Mouse (Mus musculus) C2C12 (cell line): ENCODE data around the gene Slco3a1. TPM values are rescaled to one million over a fixed set of nuclear protein-coding genes. Genes with fewer than 3 reads are reported as not detected.

Source experiments
- H3K27me3 ChIP-seq: one replicate; pipeline ENCODE4 v1.6.1; 2011; ENCODE audit not compliant: control insufficient read depth, insufficient read depth, insufficient read length
- H3K36me3 ChIP-seq: one replicate; pipeline ENCODE4 v1.6.1; 2011; ENCODE audit not compliant: control insufficient read depth, insufficient read depth
- H3K4me3 ChIP-seq: one replicate; pipeline ENCODE4 v1.5.1; 2011; ENCODE audit warnings: mild to moderate bottlenecking, control low read depth; ENCODE audit not compliant: poor library complexity, insufficient read depth, severe bottlenecking
- H3K79me2 ChIP-seq: one replicate; pipeline ENCODE4 v1.6.1; 2011; ENCODE audit not compliant: control insufficient read depth, insufficient read depth
- H3K79me3 ChIP-seq: one replicate; pipeline ENCODE4 v1.6.1; 2011; ENCODE audit warnings: low read depth, control low read depth
- H3ac ChIP-seq: one replicate; pipeline ENCODE3; 2011; ENCODE audit warnings: low read depth; ENCODE audit not compliant: control insufficient read depth, insufficient read length
- CEBPB ChIP-seq: IDR thresholded peaks from one replicate; pipeline ENCODE4 v1.6.1; 2011; ENCODE audit warnings: low read depth, mild to moderate bottlenecking, control low read depth, moderate library complexity
- CTCF ChIP-seq: IDR thresholded peaks from one replicate; pipeline ENCODE4 v1.5.1; 2011; ENCODE audit not compliant: control insufficient read depth, insufficient read depth, insufficient read length
- FOSL1 ChIP-seq: IDR thresholded peaks from one replicate; pipeline ENCODE4 v1.8.0; 2011; ENCODE audit warnings: mild to moderate bottlenecking, low read length; ENCODE audit not compliant: poor library complexity, insufficient read depth, severe bottlenecking
- MAX ChIP-seq: IDR thresholded peaks from one replicate; pipeline ENCODE4 v1.6.1; 2011; ENCODE audit warnings: mild to moderate bottlenecking, control low read depth
- MYOD1 ChIP-seq: IDR thresholded peaks from one replicate; pipeline ENCODE4 v1.6.1; 2011; ENCODE audit warnings: low read depth; ENCODE audit not compliant: control insufficient read depth, insufficient read length
- MYOG ChIP-seq: IDR thresholded peaks from one replicate; pipeline ENCODE4 v1.6.1; 2011; ENCODE audit not compliant: control insufficient read depth, insufficient read length; ENCODE audit errors: extremely low read depth
- USF1 ChIP-seq: IDR thresholded peaks from one replicate; pipeline ENCODE4 v1.6.1; 2011; ENCODE audit warnings: low read depth, mild to moderate bottlenecking, control low read depth, moderate library complexity
- polyA plus RNA-seq: library from polyadenylated mRNA; unstranded; fragments of >200 nt; fragmentation: generic; extraction: Trizol; gene quantifications from one replicate; pipeline ENCODE4 v1.2.1, GENCODE M21; 2012; ENCODE audit warnings: missing spikeins

The Slco3a1 gene
- polyA plus RNA-seq, 1 experiment, result 15.1 TPM

DNA sequence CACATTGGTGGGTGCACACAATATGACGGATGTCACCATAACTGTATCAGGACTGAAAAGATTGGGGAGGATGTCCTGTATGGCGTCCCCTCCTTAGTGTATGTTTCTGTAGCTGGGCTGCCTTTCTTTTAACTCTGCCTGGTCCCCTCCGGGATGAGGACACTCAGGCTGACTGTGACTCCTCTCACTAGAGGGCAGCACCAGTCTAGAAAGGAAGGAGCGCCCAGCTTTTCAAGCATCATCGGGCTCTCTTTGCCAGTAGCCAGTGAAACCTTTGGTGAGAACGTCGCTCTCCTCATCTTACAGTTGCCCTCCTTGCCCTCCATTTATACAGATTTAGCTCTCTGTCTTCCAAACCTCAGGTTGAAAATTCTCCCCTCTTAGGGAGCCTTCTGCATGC lies 187.2 kb downstream of the Slco3a1 start:
- Histone ChIP-seq H3K79me3 (no peaks in the 10 kb centered on the region), H3K27me3 (no peaks in the 10 kb centered on the region), H3ac (no peak overlapping the region), H3K79me2 (no peaks in the 10 kb centered on the region), H3K36me3 (no peaks in the 10 kb centered on the region), H3K4me3 (no peak overlapping the region)
- TF ChIP-seq CTCF (peak; percentile 6), MYOD1 (no peak)

DNA sequence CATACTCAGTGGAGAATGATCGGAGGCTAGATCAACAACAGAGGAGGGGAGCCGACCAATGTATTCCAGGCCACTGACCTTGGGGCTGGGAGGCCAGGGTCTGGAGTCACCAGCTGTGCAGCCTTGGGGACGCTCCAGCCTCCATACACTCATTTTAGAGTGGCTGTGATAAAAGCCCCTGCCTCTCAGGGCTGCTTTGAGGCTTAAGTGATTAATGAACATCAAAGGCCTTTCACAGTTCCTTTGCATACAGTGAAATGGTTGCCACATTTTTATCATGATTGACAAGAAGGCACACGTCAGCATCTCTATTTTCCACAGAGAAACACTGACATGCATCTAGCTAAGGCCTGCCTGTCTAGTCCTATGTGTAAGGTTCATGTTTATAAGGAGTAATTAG lies 189.0 kb downstream of the Slco3a1 start:
- Histone ChIP-seq H3K79me2 (no peaks in the 10 kb centered on the region), H3K36me3 (no peaks in the 10 kb centered on the region), H3ac (no peak overlapping the region), H3K79me3 (no peaks in the 10 kb centered on the region), H3K4me3 (no peak overlapping the region), H3K27me3 (no peaks in the 10 kb centered on the region)
- TF ChIP-seq MYOG, result no peak
- no peak for TF ChIP-seq USF1
- no peak for TF ChIP-seq CEBPB
- no peak for TF ChIP-seq FOSL1
- TF ChIP-seq MAX, result no peak
- no peak for TF ChIP-seq CTCF
- no peak for TF ChIP-seq MYOD1

DNA sequence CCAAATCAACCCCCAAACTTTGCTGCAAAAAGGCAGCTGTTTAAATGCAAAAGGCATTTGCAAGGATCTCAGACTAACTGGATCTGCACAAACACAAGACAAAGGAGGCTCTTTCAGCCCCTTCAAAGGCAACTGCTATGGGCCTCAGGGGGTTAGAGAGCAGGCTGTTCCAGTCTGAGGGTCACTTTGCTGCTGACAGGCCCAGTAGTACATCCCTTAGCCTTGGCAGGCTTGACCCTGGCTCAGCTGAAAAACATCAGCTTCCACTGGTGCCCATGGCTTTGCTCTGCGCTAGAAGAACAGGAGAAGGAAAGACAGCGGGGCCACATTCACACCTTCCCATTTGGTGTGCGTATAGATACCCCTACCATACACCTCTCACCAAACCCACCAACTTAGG lies 189.6 kb downstream of the Slco3a1 start:
- H3ac ChIP-seq, result no peak overlapping the region
- no peaks in the 10 kb centered on the region for H3K27me3 ChIP-seq
- no peaks in the 10 kb centered on the region for H3K36me3 ChIP-seq
- H3K79me2 ChIP-seq, result no peaks in the 10 kb centered on the region
- H3K4me3 ChIP-seq, result no peak overlapping the region
- H3K79me3 ChIP-seq, result no peaks in the 10 kb centered on the region
- no peak for TF ChIP-seq CTCF
- no peak for TF ChIP-seq FOSL1
- TF ChIP-seq MYOD1, result no peak

DNA sequence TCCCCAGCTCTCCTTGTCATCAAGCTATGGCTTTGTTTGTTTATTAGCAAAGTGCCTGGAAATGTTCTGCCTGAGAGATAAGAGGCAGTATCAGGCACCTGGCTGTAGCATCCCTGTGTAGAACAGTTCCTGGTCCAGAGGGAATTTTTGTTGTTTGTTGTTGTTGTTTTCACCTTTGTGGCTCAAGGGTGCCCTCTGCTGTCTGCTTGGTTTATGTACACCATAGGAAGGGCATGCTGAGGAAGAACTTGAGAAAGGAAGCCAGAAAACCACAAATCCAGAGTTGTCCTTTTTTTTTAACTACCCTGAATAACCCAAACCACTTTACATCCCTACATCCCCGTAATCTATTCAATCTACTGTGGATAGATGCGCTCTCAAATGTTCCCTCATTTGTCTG lies 191.1 kb downstream of the Slco3a1 start:
- TF ChIP-seq CTCF (no peak), MAX (no peak), FOSL1 (no peak), CEBPB (no peak), MYOG (no peak), MYOD1 (no peak), USF1 (no peak)
- Histone ChIP-seq H3K36me3 (no peaks in the 10 kb centered on the region), H3K79me3 (no peaks in the 10 kb centered on the region)

DNA sequence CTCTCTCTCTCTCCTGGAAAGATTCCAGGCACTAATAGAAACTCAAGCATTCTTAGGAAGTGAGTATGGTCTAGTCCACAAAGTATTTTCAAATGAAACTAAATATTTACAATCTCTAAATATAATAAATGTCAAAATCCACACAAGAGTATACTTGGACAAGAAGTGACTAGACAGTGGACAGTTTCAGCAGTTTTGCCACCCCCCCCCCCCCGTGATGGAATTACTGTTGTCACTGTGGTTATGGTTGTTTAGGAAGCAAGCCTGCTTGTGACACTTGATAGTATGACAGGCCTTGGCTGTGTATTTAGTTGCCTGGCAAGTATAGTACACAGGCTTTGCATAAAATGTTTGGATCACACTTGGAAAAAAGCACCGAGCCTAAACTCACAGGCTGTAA lies 192.9 kb downstream of the Slco3a1 start:
- H3K79me2 ChIP-seq, result no peaks in the 10 kb centered on the region

More for the DNA sequence above, 191.1 kb downstream of the Slco3a1 start:
- H3K4me3 ChIP-seq, result no peak overlapping the region
- no peaks in the 10 kb centered on the region for H3K27me3 ChIP-seq
- H3K79me2 ChIP-seq, result no peaks in the 10 kb centered on the region
- no peak overlapping the region for H3ac ChIP-seq

DNA sequence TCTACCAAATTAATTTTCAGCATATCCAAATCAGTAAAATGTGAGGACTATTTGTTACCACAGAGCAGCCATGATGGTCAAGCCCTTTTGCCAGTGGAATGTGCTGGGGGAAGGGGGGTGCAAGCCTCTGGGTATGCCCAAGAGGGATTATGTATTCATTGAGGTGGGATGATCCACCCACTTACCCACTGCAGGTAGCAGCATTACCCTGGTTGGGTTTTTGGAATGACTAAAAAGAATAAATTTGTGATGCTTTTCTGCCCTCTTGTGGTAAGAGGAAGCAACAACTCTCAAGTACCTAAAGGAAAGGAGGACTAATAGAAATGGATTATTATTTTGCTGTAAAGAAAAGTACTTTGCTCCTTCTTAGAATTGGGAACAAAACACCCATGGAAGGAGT lies 197.6 kb downstream of the Slco3a1 start:
- Histone ChIP-seq H3K36me3 (no peaks in the 10 kb centered on the region), H3K79me3 (no peaks in the 10 kb centered on the region), H3K27me3 (no peaks in the 10 kb centered on the region), H3K79me2 (no peaks in the 10 kb centered on the region), H3K4me3 (no peak overlapping the region), H3ac (no peak overlapping the region)
- TF ChIP-seq CEBPB (no peak), MAX (no peak), MYOG (no peak), CTCF (no peak), FOSL1 (no peak), USF1 (no peak), MYOD1 (no peak)

More for the DNA sequence above, 192.9 kb downstream of the Slco3a1 start:
- Histone ChIP-seq H3ac (no peak overlapping the region), H3K79me3 (no peaks in the 10 kb centered on the region), H3K36me3 (no peaks in the 10 kb centered on the region), H3K27me3 (no peaks in the 10 kb centered on the region), H3K4me3 (no peak overlapping the region)
- TF ChIP-seq USF1 (no peak), CEBPB (no peak), MAX (no peak), MYOD1 (no peak), CTCF (no peak)
